Mouse (Mus musculus) midbrain, postnatal 0 days (tissue): ENCODE measurements at regions not wholly inside any gene's neighbourhood (a gene's known extent, or its start where the extent isn't known, plus 50 kb on each side); places are given as distances from the start of the nearest gene placed in this dataset.

Experiments
- ATAC-seq: fragments of 200-750 bp; cut with Nextera tagmentation; 2 replicates; pipeline ENCODE4 v1.8.0; 2017; ENCODE audit warnings: moderate number of reproducible peaks, mild to moderate bottlenecking, moderate TSS enrichment, moderate library complexity; ENCODE audit not compliant: low FRiP score
- DNase-seq: peaks from one replicate; pipeline ENCODE4 v3.0.0-alpha.2; 2015; ENCODE audit warnings: low spot score
- H3K27ac ChIP-seq: fragments of 300-500 bp; sonication (generic); 2 replicates; pipeline ENCODE4 v1.5.1; 2014; ENCODE audit warnings: low read depth, mild to moderate bottlenecking, low read length, mixed read lengths
- H3K27me3 ChIP-seq: fragments of 300-500 bp; sonication (generic); 2 replicates; pipeline ENCODE4 v1.6.1; 2014; ENCODE audit warnings: low read length, control low read depth, mixed read lengths; ENCODE audit not compliant: insufficient read depth
- H3K36me3 ChIP-seq: fragments of 300-500 bp; sonication (generic); 2 replicates; pipeline ENCODE4 v1.6.1; 2014; ENCODE audit warnings: low read length, control low read depth, mixed read lengths; ENCODE audit not compliant: insufficient read depth
- H3K4me1 ChIP-seq: fragments of 300-500 bp; sonication (generic); 2 replicates; pipeline ENCODE4 v1.6.1; 2014; ENCODE audit warnings: mild to moderate bottlenecking, control low read depth, antibody characterized with exemption, low read length, mixed read lengths; ENCODE audit not compliant: insufficient read depth
- H3K4me2 ChIP-seq: fragments of 300-500 bp; sonication (generic); 2 replicates; pipeline ENCODE4 v1.6.1; 2014; ENCODE audit warnings: low read depth, mild to moderate bottlenecking, low read length, mixed read lengths; ENCODE audit not compliant: poor library complexity, severe bottlenecking
- H3K4me3 ChIP-seq: fragments of 300-500 bp; sonication (generic); 2 replicates; pipeline ENCODE4 v1.5.1; 2014; ENCODE audit warnings: low read depth, mild to moderate bottlenecking, low read length, moderate library complexity
- H3K9ac ChIP-seq: fragments of 300-500 bp; sonication (generic); replicated peaks from 2 replicates; pipeline ENCODE4 v1.6.1; 2014; ENCODE audit warnings: mild to moderate bottlenecking, low read length, moderate library complexity, mixed read lengths; ENCODE audit not compliant: poor library complexity, severe bottlenecking
- H3K9me3 ChIP-seq: fragments of 300-500 bp; sonication (generic); 2 replicates; pipeline ENCODE4 v1.6.1; 2016; ENCODE audit warnings: low read length, control low read depth
- CTCF ChIP-seq: IDR thresholded peaks from 2 replicates; pipeline ENCODE4 v1.5.1; 2016; ENCODE audit warnings: antibody characterized with exemption, mild to moderate bottlenecking
- WGBS: fragments of 180-500 bp; shearing (Covaris S2); extraction: QIAGEN DNeasy Blood & Tissue Kit; methylation state at CpG from one replicate; pipeline ENCODE4 v1.1.7; 2014; 5-methylcytosine and 5-hydroxymethylcytosine counted together

DNA sequence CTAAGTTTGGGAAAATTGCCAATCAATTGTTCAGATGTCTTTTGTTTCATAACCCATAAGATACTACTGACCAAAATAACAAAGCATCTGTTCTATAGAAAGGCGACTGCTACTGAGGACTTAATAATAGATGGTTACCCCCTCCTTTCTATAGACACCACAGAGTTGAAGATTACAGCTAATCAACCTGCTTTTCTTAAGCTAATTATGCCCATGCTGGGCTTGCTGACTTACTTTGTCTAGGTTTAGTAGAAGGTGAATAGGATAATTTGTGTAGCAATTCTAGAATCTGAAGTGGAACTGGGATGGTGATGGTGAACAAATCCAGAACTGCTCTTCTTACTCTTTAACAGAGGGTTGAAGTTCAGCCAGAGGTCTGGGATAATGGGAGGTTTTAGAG lies 53.8 kb upstream of the Tbx18 start:
- H3K9me3 ChIP-seq, result no peaks in the 10 kb centered on the region
- H3K27ac ChIP-seq, result no peak overlapping the region
- ATAC-seq (no peak), DNase-seq (no peak)
- no peak for TF ChIP-seq CTCF
- H3K36me3 ChIP-seq, result no peaks in the 10 kb centered on the region
- no peak overlapping the region for H3K4me2 ChIP-seq
- no peaks in the 10 kb centered on the region for H3K27me3 ChIP-seq
- 54% methylated on average over 1 of the region's 1 CpGs for WGBS
- no peak overlapping the region for H3K9ac ChIP-seq
- H3K4me1 ChIP-seq, result no peaks in the 10 kb centered on the region
- H3K4me3 ChIP-seq, result no peak overlapping the region

DNA sequence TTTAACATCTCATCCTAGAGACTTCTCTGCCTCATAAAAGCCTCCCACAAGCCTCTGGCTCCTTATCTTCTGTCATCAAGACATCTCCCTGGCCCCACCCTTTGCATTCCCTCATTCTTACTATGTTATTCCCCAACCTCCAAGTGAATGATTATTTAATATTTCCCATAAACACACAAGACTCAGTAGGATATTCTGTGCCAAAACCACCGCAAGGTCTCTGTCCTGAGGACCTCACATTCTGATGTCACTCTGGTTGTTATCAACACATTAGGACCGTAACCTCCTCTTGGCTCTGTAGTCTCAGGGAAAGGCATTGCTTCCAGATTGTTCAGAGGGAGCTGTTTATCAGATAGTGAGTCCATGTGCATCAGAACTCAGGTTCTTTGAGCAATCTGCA lies 80.7 kb upstream of the Tbx18 start:
- DNase-seq (no peak), ATAC-seq (no peak)
- WGBS, result 91% methylated on average over 2 of the region's 2 CpGs
- H3K4me2 ChIP-seq, result no peak overlapping the region
- no peak overlapping the region for H3K4me3 ChIP-seq
- TF ChIP-seq CTCF, result no peak
- H3K9ac ChIP-seq, result no peak overlapping the region
- H3K9me3 ChIP-seq, result no peaks in the 10 kb centered on the region
- H3K27me3 ChIP-seq, result no peaks in the 10 kb centered on the region
- H3K27ac ChIP-seq, result no peak overlapping the region
- H3K36me3 ChIP-seq, result no peaks in the 10 kb centered on the region
- no peaks in the 10 kb centered on the region for H3K4me1 ChIP-seq

- TF ChIP-seq CTCF, result no peak
- Histone ChIP-seq H3K4me1 (no peaks in the 10 kb centered on the region), H3K27me3 (no peaks in the 10 kb centered on the region), H3K9me3 (no peaks in the 10 kb centered on the region), H3K4me3 (no peak overlapping the region), H3K27ac (no peak overlapping the region), H3K9ac (no peak overlapping the region), H3K4me2 (no peak overlapping the region), H3K36me3 (no peaks in the 10 kb centered on the region)
- 87% methylated on average over 5 of the region's 5 CpGs for WGBS
- DNase-seq (no peak), ATAC-seq (no peak)
Observed at GRCm38 (mm10) chr9:87822276-87822675, 91.2 kb upstream of the Tbx18 start.

DNA sequence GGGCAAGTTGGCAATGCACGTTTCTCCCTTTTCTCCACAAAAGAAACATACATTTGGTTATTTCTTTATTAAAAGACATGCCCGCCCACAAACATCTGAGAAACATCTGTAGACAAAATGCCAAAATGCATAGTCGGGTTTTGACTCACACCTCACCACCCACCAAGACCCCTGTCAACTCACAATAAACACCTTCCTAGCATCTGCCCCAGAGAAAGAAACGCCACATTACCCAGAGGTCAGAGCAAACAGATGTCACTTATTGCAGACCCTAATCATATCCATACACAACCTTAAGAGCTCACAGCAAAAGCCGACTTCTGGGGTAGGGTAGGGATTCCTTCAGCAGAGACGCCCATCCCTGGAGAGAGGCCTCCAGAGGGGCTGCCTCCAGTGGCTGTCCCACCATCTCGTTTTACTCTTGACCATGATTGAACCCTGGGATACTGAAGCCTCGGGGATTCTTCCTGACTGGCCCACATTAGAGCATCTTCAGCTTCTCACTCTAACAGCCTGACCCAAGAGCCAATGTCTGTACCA lies 93.7 kb upstream of the Tbx18 start:
- 83% methylated on average over 8 of the region's 8 CpGs for WGBS
- H3K36me3 ChIP-seq, result no peaks in the 10 kb centered on the region
- DNase-seq (no peak), ATAC-seq (no peak)
- H3K27me3 ChIP-seq, result no peaks in the 10 kb centered on the region
- no peak for TF ChIP-seq CTCF
- H3K9ac ChIP-seq, result no peak overlapping the region
- no peak overlapping the region for H3K4me3 ChIP-seq
- no peak overlapping the region for H3K4me2 ChIP-seq
- H3K4me1 ChIP-seq, result no peaks in the 10 kb centered on the region
- H3K27ac ChIP-seq, result no peak overlapping the region
- H3K9me3 ChIP-seq, result no peaks in the 10 kb centered on the region

DNA sequence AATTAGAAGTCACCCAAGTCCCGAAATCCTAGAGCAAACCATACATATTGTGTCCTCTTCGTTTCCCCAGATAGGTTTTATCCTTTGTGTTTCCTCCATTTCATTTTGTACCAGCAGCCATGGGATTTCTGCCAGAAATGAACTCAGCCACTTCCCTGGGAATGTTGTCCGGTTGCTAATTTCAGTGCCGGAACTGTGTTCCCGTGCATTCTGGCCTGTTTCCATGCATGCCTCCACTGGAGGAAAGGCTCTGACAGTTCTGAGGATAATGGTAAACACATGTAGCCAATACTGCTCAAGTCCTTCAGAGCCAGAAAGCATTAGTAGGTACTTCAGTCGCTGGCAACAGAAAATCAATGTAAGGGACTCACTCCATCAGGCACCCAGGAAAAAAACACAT lies 112.8 kb upstream of the Tbx18 start:
- no peak for ATAC-seq
- 59% methylated on average over 6 of the region's 6 CpGs for WGBS

DNA sequence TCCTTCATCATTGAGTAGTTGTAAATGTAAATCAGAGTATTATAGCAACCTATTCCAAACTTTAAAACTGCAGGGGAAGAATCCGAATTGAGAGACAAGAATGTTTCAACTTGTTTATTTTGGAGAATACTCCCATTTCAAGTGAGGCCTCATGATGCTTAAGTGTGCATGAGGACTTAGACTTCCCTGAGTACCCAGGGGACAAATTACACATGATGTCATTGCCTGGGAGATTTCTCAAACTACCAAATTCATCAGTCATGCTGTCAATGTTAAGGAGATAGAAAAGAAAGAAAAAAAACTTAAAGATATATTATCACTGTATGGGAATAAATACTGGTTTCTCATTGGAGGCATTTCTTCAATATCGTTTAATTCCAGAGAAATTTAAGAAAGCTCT lies 113.4 kb upstream of the Tbx18 start:
- no peaks in the 10 kb centered on the region for H3K27me3 ChIP-seq
- H3K4me1 ChIP-seq, result no peaks in the 10 kb centered on the region
- H3K9ac ChIP-seq, result no peak overlapping the region
- no peaks in the 10 kb centered on the region for H3K9me3 ChIP-seq
- no peak for ATAC-seq
- no peak overlapping the region for H3K4me3 ChIP-seq
- no peaks in the 10 kb centered on the region for H3K36me3 ChIP-seq
- TF ChIP-seq CTCF, result no peak
- no peak overlapping the region for H3K4me2 ChIP-seq
- DNase-seq, result no peak
- WGBS, result 83% methylated on average over 2 of the region's 2 CpGs
- no peak overlapping the region for H3K27ac ChIP-seq

More for the DNA sequence above, 112.8 kb upstream of the Tbx18 start:
- H3K27me3 ChIP-seq, result no peaks in the 10 kb centered on the region
- peak; percentile 57 for DNase-seq
- no peak overlapping the region for H3K27ac ChIP-seq
- no peaks in the 10 kb centered on the region for H3K4me1 ChIP-seq
- no peaks in the 10 kb centered on the region for H3K9me3 ChIP-seq
- TF ChIP-seq CTCF, result no peak
- H3K36me3 ChIP-seq, result no peaks in the 10 kb centered on the region
- no peak overlapping the region for H3K9ac ChIP-seq
- H3K4me2 ChIP-seq, result no peak overlapping the region
- H3K4me3 ChIP-seq, result no peak overlapping the region
